Mouse (Mus musculus): Measurements from ENCODE around the gene Zc3h7a. TPM values are rescaled to one million over a fixed set of nuclear protein-coding genes. Genes with fewer than 3 reads are reported as not detected.

Zc3h7a gene
- 42.5 and 51.5 TPM in 2 replicates for polyA plus RNA-seq (2012; rRNA removed)

- H3K4me1 ChIP-seq (ENCODE audit: control insufficient read depth, insufficient read depth, low read length), result peaks cover 6% of the 10 kb centered on the region
- H3K27me3 ChIP-seq (ENCODE audit: control insufficient read depth, insufficient read depth, low read length), result no peaks in the 10 kb centered on the region
- H3K27ac ChIP-seq (ENCODE audit: control insufficient read depth, insufficient read depth, low read depth, low read length), result peak within 1 kb of the TSS; percentile 92
- peak; percentile 86 for TF ChIP-seq POLR2A (IDR thresholded peaks at IDR 0.05; ENCODE audit: control insufficient read depth, low read depth, low read length)
- peak; percentile 65 for TF ChIP-seq CTCF (IDR thresholded peaks at IDR 0.05; ENCODE audit: control insufficient read depth, insufficient read depth, insufficient replicate concordance, low read depth, low read length)
- H3K36me3 ChIP-seq (ENCODE audit: control insufficient read depth, insufficient read depth, low read length), result peaks cover 2% of the 10 kb centered on the region
- H3K4me3 ChIP-seq (ENCODE audit: control insufficient read depth, low read depth, low read length), result peak within 1 kb of the TSS; percentile 96
Measured at GRCm38 (mm10) chr16:11176208-11176883, at the start of gene Zc3h7a. Gene Zc3h7a, minus strand, starts transcription at chr16:11176393.

GRCm38 (mm10) chr16:11217801-11218200 is 41.6 kb upstream of the Zc3h7a start:
- no peaks in the 10 kb centered on the region; the same call in 1 of the 2 replicates for H3K36me3 ChIP-seq (ENCODE audit: control insufficient read depth, insufficient read depth, low read length)

GRCm38 (mm10) chr16:11203600-11204390 is 27.6 kb upstream of the Zc3h7a start:
- peak overlapping the region; percentile 77 for H3K27ac ChIP-seq (ENCODE audit: control insufficient read depth, insufficient read depth, low read depth, low read length)
- no peaks in the 10 kb centered on the region; the same call in none of the 2 replicates for H3K36me3 ChIP-seq (ENCODE audit: control insufficient read depth, insufficient read depth, low read length)
- H3K4me1 ChIP-seq (ENCODE audit: control insufficient read depth, insufficient read depth, low read length), result peaks cover 7% of the 10 kb centered on the region
- H3K4me3 ChIP-seq (ENCODE audit: control insufficient read depth, low read depth, low read length), result peak overlapping the region; percentile 97
- TF ChIP-seq POLR2A (IDR thresholded peaks at IDR 0.05; ENCODE audit: control insufficient read depth, low read depth, low read length) (no peak), CTCF (IDR thresholded peaks at IDR 0.05; ENCODE audit: control insufficient read depth, insufficient read depth, insufficient replicate concordance, low read depth, low read length) (no peak)
- H3K27me3 ChIP-seq (ENCODE audit: control insufficient read depth, insufficient read depth, low read length), result no peaks in the 10 kb centered on the region

More at GRCm38 (mm10) chr16:11217801-11218200, 41.6 kb upstream of the Zc3h7a start:
- H3K27ac ChIP-seq (ENCODE audit: control insufficient read depth, insufficient read depth, low read depth, low read length), result no peak overlapping the region
- H3K4me1 ChIP-seq (ENCODE audit: control insufficient read depth, insufficient read depth, low read length), result no peaks in the 10 kb centered on the region
- H3K27me3 ChIP-seq (ENCODE audit: control insufficient read depth, insufficient read depth, low read length), result no peaks in the 10 kb centered on the region
- no peak overlapping the region for H3K4me3 ChIP-seq (ENCODE audit: control insufficient read depth, low read depth, low read length)
- TF ChIP-seq POLR2A (IDR thresholded peaks at IDR 0.05; ENCODE audit: control insufficient read depth, low read depth, low read length) (no peak), CTCF (IDR thresholded peaks at IDR 0.05; ENCODE audit: control insufficient read depth, insufficient read depth, insufficient replicate concordance, low read depth, low read length) (no peak)

GRCm38 (mm10) chr16:11202571-11203554 is 26.7 kb upstream of the Zc3h7a start, which contains the start of gene Rsl1d1:
Gene Rsl1d1, minus strand, starts transcription at chr16:11203331.
- Histone ChIP-seq H3K4me3 (ENCODE audit: control insufficient read depth, low read depth, low read length) (peak within 1 kb of the TSS; percentile 97), H3K27me3 (ENCODE audit: control insufficient read depth, insufficient read depth, low read length) (no peaks in the 10 kb centered on the region), H3K4me1 (ENCODE audit: control insufficient read depth, insufficient read depth, low read length) (peaks cover 10% of the 10 kb centered on the region), H3K27ac (ENCODE audit: control insufficient read depth, insufficient read depth, low read depth, low read length) (peak within 1 kb of the TSS; percentile 90), H3K36me3 (ENCODE audit: control insufficient read depth, insufficient read depth, low read length) (no peaks in the 10 kb centered on the region; the same call in none of the 2 replicates)
- no peak for TF ChIP-seq CTCF (IDR thresholded peaks at IDR 0.05; ENCODE audit: control insufficient read depth, insufficient read depth, insufficient replicate concordance, low read depth, low read length)
- TF ChIP-seq POLR2A (IDR thresholded peaks at IDR 0.05; ENCODE audit: control insufficient read depth, low read depth, low read length), result peak; percentile 80

- no peak for TF ChIP-seq POLR2A (IDR thresholded peaks at IDR 0.05; ENCODE audit: control insufficient read depth, low read depth, low read length)
- TF ChIP-seq CTCF (IDR thresholded peaks at IDR 0.05; ENCODE audit: control insufficient read depth, insufficient read depth, insufficient replicate concordance, low read depth, low read length), result no peak
- Histone ChIP-seq H3K4me3 (ENCODE audit: control insufficient read depth, low read depth, low read length) (no peak overlapping the region; the same call in 1 of the 2 replicates), H3K36me3 (ENCODE audit: control insufficient read depth, insufficient read depth, low read length) (no peaks in the 10 kb centered on the region; the same call in none of the 2 replicates), H3K27ac (ENCODE audit: control insufficient read depth, insufficient read depth, low read depth, low read length) (no peak overlapping the region), H3K27me3 (ENCODE audit: control insufficient read depth, insufficient read depth, low read length) (no peaks in the 10 kb centered on the region), H3K4me1 (ENCODE audit: control insufficient read depth, insufficient read depth, low read length) (peaks cover 10% of the 10 kb centered on the region)
Measured at GRCm38 (mm10) chr16:11201740-11202394, 25.7 kb upstream of the Zc3h7a start.

GRCm38 (mm10) chr16:11200247-11200646 is 24.1 kb upstream of the Zc3h7a start:
- H3K27me3 ChIP-seq (ENCODE audit: control insufficient read depth, insufficient read depth, low read length), result no peaks in the 10 kb centered on the region
- H3K36me3 ChIP-seq (ENCODE audit: control insufficient read depth, insufficient read depth, low read length), result no peaks in the 10 kb centered on the region; the same call in none of the 2 replicates
- no peak overlapping the region for H3K4me3 ChIP-seq (ENCODE audit: control insufficient read depth, low read depth, low read length)
- peaks cover 10% of the 10 kb centered on the region for H3K4me1 ChIP-seq (ENCODE audit: control insufficient read depth, insufficient read depth, low read length)
- TF ChIP-seq POLR2A (IDR thresholded peaks at IDR 0.05; ENCODE audit: control insufficient read depth, low read depth, low read length) (no peak), CTCF (IDR thresholded peaks at IDR 0.05; ENCODE audit: control insufficient read depth, insufficient read depth, insufficient replicate concordance, low read depth, low read length) (no peak)
- no peak overlapping the region for H3K27ac ChIP-seq (ENCODE audit: control insufficient read depth, insufficient read depth, low read depth, low read length)

All from testis, adult 2 months (tissue).